Mouse (Mus musculus) heart, embryonic 10.5 days (tissue): ENCODE measurements at regions not wholly inside any gene's neighbourhood (a gene's known extent, or its start where the extent isn't known, plus 50 kb on each side); places are given as distances from the start of the nearest gene placed in this dataset.

ENCODE experiments used
- DNase-seq: peaks from one replicate; pipeline ENCODE4 v3.0.0-alpha.2; 2017; ENCODE audit warnings: low spot score
- H3K27ac ChIP-seq: fragments of 300-500 bp; sonication (generic); 2 replicates; pipeline ENCODE4 v1.5.1; 2016; ENCODE audit warnings: mild to moderate bottlenecking
- H3K27me3 ChIP-seq: fragments of 300-500 bp; sonication (generic); 2 replicates; pipeline ENCODE4 v1.6.1; 2016; ENCODE audit warnings: mild to moderate bottlenecking; ENCODE audit not compliant: poor library complexity, insufficient read depth, severe bottlenecking
- H3K36me3 ChIP-seq: fragments of 300-500 bp; sonication (generic); 2 replicates; pipeline ENCODE4 v1.6.1; 2016; ENCODE audit warnings: mild to moderate bottlenecking, moderate library complexity
- H3K4me1 ChIP-seq: fragments of 300-500 bp; sonication (generic); 2 replicates; pipeline ENCODE4 v1.6.1; 2016; ENCODE audit warnings: mild to moderate bottlenecking
- H3K4me3 ChIP-seq: fragments of 300-500 bp; sonication (generic); 2 replicates; pipeline ENCODE4 v1.5.1; 2016; ENCODE audit warnings: mild to moderate bottlenecking, moderate library complexity
- H3K9me3 ChIP-seq: fragments of 300-500 bp; sonication (generic); 2 replicates; pipeline ENCODE4 v1.6.1; 2016; ENCODE audit warnings: mild to moderate bottlenecking, moderate library complexity
- WGBS: fragments of 180-500 bp; shearing (Covaris S2); methylation state at CpG from one replicate; pipeline ENCODE4 v1.1.7; 2016; 5-methylcytosine and 5-hydroxymethylcytosine counted together

DNA sequence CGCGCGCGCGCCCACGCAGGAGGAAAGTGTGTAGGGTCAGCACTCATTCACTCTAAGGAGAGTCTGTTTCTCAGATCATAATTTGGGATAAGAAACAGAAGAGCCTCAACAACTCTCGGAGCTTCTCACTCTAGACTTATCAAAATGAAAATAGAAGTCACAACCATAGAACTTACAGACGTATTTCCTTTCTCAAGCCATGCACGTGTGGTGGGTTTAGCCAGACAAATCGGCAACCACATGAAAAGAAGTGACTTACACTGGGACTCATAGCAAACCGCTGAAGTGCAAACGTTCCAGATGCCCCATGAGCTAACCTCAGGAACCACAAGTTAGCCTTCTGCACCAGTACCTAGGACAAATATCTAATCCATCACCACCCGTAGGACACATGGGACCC is 114.1 kb downstream of the Ets2 start:
- H3K27ac ChIP-seq: no peak overlapping the region
- no peaks in the 10 kb centered on the region for H3K9me3 ChIP-seq
- no peaks in the 10 kb centered on the region for H3K4me1 ChIP-seq
- no peak overlapping the region for H3K4me3 ChIP-seq
- H3K27me3 ChIP-seq: no peaks in the 10 kb centered on the region
- H3K36me3 ChIP-seq: no peaks in the 10 kb centered on the region
- no peak for DNase-seq
- 83% methylated on average over 13 of the region's 13 CpGs for WGBS

- Histone ChIP-seq H3K27ac (no peak overlapping the region), H3K27me3 (no peaks in the 10 kb centered on the region), H3K36me3 (no peaks in the 10 kb centered on the region), H3K4me3 (no peak overlapping the region), H3K9me3 (no peaks in the 10 kb centered on the region), H3K4me1 (no peaks in the 10 kb centered on the region)
- no peak for DNase-seq
- WGBS: 87% methylated on average over 6 of the region's 6 CpGs
Observed at GRCm38 (mm10) chr16:95815206-95815731, 113.4 kb downstream of the Ets2 start.

GRCm38 (mm10) chr16:95814513-95815118 is 112.7 kb downstream of the Ets2 start:
- no peaks in the 10 kb centered on the region for H3K9me3 ChIP-seq
- no peaks in the 10 kb centered on the region for H3K27me3 ChIP-seq
- no peaks in the 10 kb centered on the region for H3K4me1 ChIP-seq
- H3K36me3 ChIP-seq: no peaks in the 10 kb centered on the region
- DNase-seq: no peak
- H3K4me3 ChIP-seq: no peak overlapping the region
- no peak overlapping the region for H3K27ac ChIP-seq
- 81% methylated on average over 9 of the region's 9 CpGs for WGBS

DNA sequence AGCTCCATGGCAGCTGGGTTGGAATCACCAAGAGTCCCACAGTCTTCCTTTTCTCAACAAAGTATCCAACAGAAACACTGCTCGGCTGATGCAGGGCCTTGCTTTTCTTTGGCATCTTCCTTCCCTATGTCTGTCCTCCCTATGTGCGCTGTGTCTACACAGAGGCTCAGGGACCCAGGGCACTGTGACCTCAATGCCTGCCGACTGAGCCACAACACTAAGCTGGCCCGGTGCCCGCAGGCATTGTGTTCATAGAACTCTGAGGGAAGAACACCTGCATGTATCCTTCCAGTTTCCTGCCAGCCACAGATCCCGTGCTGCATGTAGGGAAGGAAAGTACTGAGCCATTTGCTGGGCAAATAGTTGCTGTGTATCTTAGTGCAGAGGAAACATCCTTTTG is 109.2 kb downstream of the Ets2 start:
- DNase-seq: no peak
- Histone ChIP-seq H3K4me3 (no peak overlapping the region), H3K9me3 (no peaks in the 10 kb centered on the region), H3K4me1 (no peaks in the 10 kb centered on the region), H3K27ac (no peak overlapping the region), H3K27me3 (no peaks in the 10 kb centered on the region), H3K36me3 (no peaks in the 10 kb centered on the region)
- WGBS: 81% methylated on average over 6 of the region's 6 CpGs

- 86% methylated on average over 21 of the region's 21 CpGs for WGBS
- Histone ChIP-seq H3K27me3 (no peaks in the 10 kb centered on the region), H3K4me1 (no peaks in the 10 kb centered on the region), H3K4me3 (no peak overlapping the region), H3K9me3 (no peaks in the 10 kb centered on the region), H3K36me3 (no peaks in the 10 kb centered on the region), H3K27ac (no peak overlapping the region)
- DNase-seq: no peak
Observed at GRCm38 (mm10) chr16:95809127-95809876, 107.4 kb downstream of the Ets2 start.

DNA sequence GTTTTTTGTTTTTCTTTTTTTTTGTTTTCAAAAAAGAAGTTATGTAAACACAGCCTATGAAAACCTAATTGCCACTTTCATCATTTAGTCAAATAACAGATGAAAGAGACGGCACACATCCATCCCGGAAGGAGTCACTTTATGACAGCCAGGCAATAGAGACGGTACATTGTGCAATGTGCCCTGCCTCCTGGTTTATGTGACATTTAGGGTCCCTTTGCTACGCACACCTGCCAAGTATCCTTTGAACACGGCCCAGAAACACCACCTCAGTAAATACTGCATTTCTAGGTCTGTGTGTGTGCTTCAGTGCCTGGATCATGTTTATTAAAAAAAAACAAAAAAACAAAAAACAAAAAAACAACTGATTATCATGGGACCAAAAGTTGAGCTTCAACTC is 104.6 kb downstream of the Ets2 start:
- no peak for DNase-seq
- no peak overlapping the region for H3K4me3 ChIP-seq
- no peaks in the 10 kb centered on the region for H3K27me3 ChIP-seq
- H3K36me3 ChIP-seq: no peaks in the 10 kb centered on the region
- H3K27ac ChIP-seq: no peak overlapping the region
- 85% methylated on average over 5 of the region's 5 CpGs for WGBS
- H3K4me1 ChIP-seq: no peaks in the 10 kb centered on the region
- no peaks in the 10 kb centered on the region for H3K9me3 ChIP-seq

GRCm38 (mm10) chr16:95804199-95804598 is 102.3 kb downstream of the Ets2 start:
- Histone ChIP-seq H3K9me3 (no peaks in the 10 kb centered on the region), H3K36me3 (no peaks in the 10 kb centered on the region), H3K27me3 (no peaks in the 10 kb centered on the region), H3K27ac (no peak overlapping the region), H3K4me1 (peaks cover 13% of the 10 kb centered on the region), H3K4me3 (no peak overlapping the region)
- DNase-seq: no peak
- 58% methylated on average over 1 of the region's 1 CpGs for WGBS

- DNase-seq: no peak
Observed at GRCm38 (mm10) chr16:95802641-95803040, 100.8 kb downstream of the Ets2 start.

GRCm38 (mm10) chr16:95802207-95802606 is 100.3 kb downstream of the Ets2 start:
- H3K27me3 ChIP-seq: no peaks in the 10 kb centered on the region
- H3K9me3 ChIP-seq: no peaks in the 10 kb centered on the region
- no peak for DNase-seq
- peaks cover 20% of the 10 kb centered on the region for H3K4me1 ChIP-seq
- 68% methylated on average over 4 of the region's 4 CpGs for WGBS
- H3K27ac ChIP-seq: no peak overlapping the region
- H3K4me3 ChIP-seq: no peak overlapping the region
- no peaks in the 10 kb centered on the region for H3K36me3 ChIP-seq

More at GRCm38 (mm10) chr16:95802641-95803040, 100.8 kb downstream of the Ets2 start:
- H3K27me3 ChIP-seq: no peaks in the 10 kb centered on the region
- H3K4me3 ChIP-seq: no peak overlapping the region
- H3K9me3 ChIP-seq: no peaks in the 10 kb centered on the region
- peaks cover 20% of the 10 kb centered on the region for H3K4me1 ChIP-seq
- no peaks in the 10 kb centered on the region for H3K36me3 ChIP-seq
- no peak overlapping the region for H3K27ac ChIP-seq

DNA sequence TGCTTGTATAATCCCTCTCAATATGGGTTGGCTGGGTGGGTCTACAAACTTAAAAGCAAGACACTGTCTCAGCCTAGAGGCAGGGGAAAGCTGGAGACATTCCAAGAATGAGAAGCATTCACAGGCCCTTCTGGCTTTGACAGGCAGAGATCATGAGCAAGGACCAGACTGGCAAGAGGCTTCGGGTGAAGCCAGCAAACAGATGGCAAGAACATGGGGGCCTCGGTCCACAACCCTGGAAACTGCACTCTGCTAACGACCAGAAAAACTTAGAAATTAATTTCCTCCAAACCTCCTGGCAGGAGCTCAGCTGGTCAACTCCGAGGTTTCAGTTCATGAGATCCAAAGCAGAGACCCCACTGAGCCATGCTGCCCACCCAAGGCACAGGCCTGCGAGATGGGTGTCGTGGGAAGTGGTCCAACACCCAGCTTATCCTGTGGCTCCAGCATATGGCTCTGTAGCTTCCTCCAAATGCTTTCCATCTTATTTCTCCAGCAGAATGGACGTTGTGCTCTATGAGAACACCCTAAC is 99.1 kb downstream of the Ets2 start:
- WGBS: 77% methylated on average over 7 of the region's 7 CpGs
- no peak overlapping the region for H3K27ac ChIP-seq
- H3K4me1 ChIP-seq: peaks cover 20% of the 10 kb centered on the region
- H3K4me3 ChIP-seq: no peak overlapping the region
- no peaks in the 10 kb centered on the region for H3K36me3 ChIP-seq
- no peaks in the 10 kb centered on the region for H3K27me3 ChIP-seq
- no peaks in the 10 kb centered on the region for H3K9me3 ChIP-seq
- DNase-seq: no peak

DNA sequence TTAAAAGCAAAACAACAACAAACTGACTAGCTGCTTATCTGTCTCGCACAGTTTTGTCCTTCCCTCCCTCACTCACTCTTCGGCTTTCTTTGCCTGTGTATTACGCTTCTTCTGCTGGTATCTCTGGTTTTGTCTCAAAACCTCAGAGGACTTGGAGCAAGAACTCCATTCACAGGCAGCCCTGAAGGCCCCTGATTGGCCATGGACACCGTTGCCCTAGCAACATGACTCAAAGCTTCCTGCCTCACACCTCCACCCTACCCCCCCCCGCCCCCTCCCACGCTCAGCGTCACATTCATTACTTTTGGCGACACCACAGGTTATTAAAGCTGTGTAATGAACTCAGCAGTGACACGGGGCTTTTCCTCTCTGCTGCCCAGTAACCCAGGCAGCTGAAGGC is 96.7 kb downstream of the Ets2 start:
- DNase-seq: no peak
- H3K9me3 ChIP-seq: no peaks in the 10 kb centered on the region
- H3K4me3 ChIP-seq: no peak overlapping the region
- peak overlapping the region; percentile 6; the same call in 1 of the 2 replicates for H3K27ac ChIP-seq
- H3K36me3 ChIP-seq: no peaks in the 10 kb centered on the region
- H3K4me1 ChIP-seq: peaks cover 20% of the 10 kb centered on the region
- H3K27me3 ChIP-seq: no peaks in the 10 kb centered on the region
- WGBS: 51% methylated on average over 9 of the region's 9 CpGs

DNA sequence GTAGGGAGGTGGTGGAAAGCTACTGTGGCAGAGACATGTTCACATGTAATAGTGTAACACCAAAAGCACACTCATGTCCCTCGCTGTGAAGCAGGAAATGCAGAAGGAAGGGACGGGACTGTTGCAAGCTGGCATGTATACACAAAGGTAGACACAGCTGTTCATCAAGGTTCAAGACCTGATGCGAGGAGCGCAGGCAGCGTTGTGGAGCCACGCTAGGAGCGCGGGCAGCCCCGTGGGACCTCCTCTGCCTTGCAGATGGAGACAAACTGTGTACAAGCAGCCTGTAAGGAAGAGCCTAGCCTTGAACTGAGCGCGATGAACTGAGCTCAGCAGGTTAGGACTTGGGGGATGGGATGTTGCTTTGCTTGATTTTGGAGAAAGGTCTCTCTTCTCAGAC is 96.2 kb downstream of the Ets2 start:
- WGBS: 82% methylated on average over 11 of the region's 11 CpGs
- Histone ChIP-seq H3K4me3 (no peak overlapping the region), H3K27me3 (no peaks in the 10 kb centered on the region), H3K4me1 (peaks cover 24% of the 10 kb centered on the region), H3K36me3 (no peaks in the 10 kb centered on the region), H3K27ac (0 out of 2 replicates have a peak overlapping the region, but pooled peaks have one; percentile 69), H3K9me3 (no peaks in the 10 kb centered on the region)
- no peak for DNase-seq

DNA sequence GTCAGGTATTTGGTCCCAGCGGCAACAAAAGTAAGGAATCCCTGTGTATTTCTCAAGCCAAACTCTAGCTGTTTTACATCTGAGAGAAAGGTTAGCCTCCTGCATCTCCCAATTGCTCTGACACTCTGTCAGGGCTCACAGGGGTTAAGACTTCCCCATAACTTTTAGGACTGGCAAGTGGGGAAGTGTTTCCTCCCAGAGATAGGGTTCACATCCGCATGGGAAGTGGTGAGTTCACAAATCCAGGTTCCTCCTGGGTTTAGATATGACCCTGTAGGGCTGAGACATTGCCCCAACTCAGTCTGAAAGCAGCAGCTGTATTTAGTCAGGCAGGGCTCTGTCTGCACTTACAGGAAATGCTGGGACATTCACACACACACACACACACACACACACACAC is 95.3 kb downstream of the Ets2 start:
- Histone ChIP-seq H3K27ac (0 out of 2 replicates have a peak overlapping the region, but pooled peaks have one; percentile 11), H3K36me3 (no peaks in the 10 kb centered on the region), H3K4me1 (peaks cover 24% of the 10 kb centered on the region), H3K27me3 (no peaks in the 10 kb centered on the region), H3K9me3 (no peaks in the 10 kb centered on the region), H3K4me3 (no peak overlapping the region)
- no peak for DNase-seq
- WGBS: 68% methylated on average over 2 of the region's 2 CpGs
